Mouse (Mus musculus): ENCODE measurements around the gene Edil3.

- TF ChIP-seq CTCF (IDR thresholded peaks at IDR 0.05; ENCODE audit: borderline replicate concordance, insufficient read depth, low read length) (no peak), POLR2A (IDR thresholded peaks at IDR 0.05; ENCODE audit: low read depth, low read length) (no peak)
These were observed 517.8 kb downstream of the Edil3 start for GRCm38 (mm10) chr13:89339055-89339454.

Data from embryonic fibroblast, embryonic 13.5 days (primary cell).